Mouse (Mus musculus): ENCODE data around the gene Gtf2h5. TPM values are rescaled to one million over a fixed set of nuclear protein-coding genes. Genes with fewer than 3 reads are reported as not detected.

Gtf2h5 gene
- 62.0 TPM for polyA plus RNA-seq (2017; shearing (Covaris generic))

DNA sequence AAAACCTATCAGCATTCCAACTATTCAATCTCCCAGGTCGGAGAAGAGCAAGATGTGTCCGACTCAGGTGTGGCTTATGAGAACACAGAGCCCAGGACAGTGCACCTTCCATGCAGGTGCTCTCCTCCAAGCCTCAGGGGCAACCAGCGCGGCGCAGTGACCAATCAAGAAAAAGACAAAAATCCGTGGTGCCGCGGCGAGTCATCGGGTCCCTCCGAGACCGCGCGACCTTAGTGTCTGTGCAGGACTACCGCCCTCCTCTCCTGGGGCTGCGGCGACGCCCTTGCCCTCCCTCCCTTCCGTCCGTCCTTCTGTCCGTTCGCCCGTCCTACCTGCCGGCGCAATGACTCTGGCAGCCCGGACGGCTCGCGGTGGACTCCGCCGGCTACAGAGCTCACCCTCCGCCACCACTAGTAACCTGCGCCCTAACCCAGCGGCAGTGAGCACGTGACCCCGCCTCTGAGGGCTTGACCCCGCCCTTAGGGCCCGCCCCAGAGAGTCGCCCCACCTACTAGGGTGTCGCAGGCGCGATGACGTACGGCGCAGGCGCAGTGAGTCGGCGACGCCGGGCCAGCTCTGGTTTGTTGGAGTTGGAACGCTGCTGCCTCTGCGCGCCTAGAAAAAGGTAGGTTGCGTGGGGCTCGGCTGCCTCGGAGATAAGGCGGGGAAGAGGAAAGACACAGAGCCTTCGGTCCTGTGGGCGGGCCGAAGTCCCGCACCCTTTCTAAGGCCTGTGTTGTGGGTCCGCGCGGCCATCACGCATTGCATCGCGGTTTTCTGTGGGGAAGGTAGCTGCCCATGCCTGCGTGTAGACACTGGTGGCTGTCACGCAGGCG, at the start of gene Gtf2h5, which contains the start of gene Serac1:
Gene Gtf2h5 (plus strand): TSS at position 500 of the 836 bp plus-strand sequence.
Gene Serac1 (minus strand): TSS at position 455 of the 836 bp plus-strand sequence.

DNA sequence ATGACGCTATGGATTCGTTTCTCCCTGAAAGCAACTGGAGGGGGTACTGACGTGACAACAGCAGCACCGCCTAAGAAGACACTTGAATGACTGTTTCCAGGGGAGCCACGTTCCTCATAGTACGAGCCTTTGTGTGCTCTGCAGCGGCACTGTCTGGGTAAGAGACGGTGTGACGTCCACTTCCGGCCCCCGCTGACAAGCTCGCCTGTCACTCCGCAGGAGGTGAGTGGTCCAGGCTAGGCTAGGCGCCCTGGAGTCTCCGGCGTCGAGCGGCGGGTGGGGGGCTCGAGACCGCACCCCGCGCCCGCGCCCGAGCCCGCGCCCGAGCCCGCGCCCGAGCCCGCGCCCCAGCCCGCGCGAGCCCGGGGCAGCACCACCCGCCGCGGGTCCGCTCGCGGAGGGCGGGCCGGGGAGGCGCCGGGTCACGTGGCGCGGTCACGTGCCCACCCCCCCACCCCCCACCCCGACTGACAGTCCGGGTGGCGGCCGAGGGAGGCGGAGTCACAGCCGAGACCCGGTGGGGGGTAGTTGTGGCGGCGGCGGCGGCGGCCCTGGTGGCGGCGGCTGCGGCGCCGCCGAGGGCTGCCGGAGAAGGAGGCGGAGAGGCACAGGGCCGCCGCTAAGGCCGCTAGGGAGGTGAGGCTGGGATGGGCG, 26.9 kb downstream of the Gtf2h5 start, which contains the start of gene Tulp4:
Gene Tulp4 (plus strand): TSS at position 77 of the 654 bp plus-strand sequence.

Other genes starting within 250 kb of the Gtf2h5 start
- gene Snx9, start 238.5 kb upstream of the Gtf2h5 start, polyA plus RNA-seq (2017; shearing (Covaris generic)), result 1.2 TPM
- 22.2 TPM for gene Synj2, start 138.5 kb upstream of the Gtf2h5 start, polyA plus RNA-seq (2017; shearing (Covaris generic))
- 2.2 TPM for gene Serac1, start within 50 bp of the Gtf2h5 start, polyA plus RNA-seq (2017; shearing (Covaris generic))
- 75.3 TPM for gene Tulp4, start 26.7 kb downstream of the Gtf2h5 start, polyA plus RNA-seq (2017; shearing (Covaris generic))
- 8.3 TPM for gene Tmem181a, start 177.1 kb downstream of the Gtf2h5 start, polyA plus RNA-seq (2017; shearing (Covaris generic))
- 4.5 TPM for gene Dynlt1a, start 237.7 kb downstream of the Gtf2h5 start, polyA plus RNA-seq (2017; shearing (Covaris generic))

Data from effector memory CD4-positive, alpha-beta T cell, adult 7 months (primary cell).